Mouse (Mus musculus) cerebellum, adult 2 months (tissue): ENCODE data around the gene Mettl9.

Source experiments
- CTCF ChIP-seq: fragments of 200-500 bp; IDR thresholded peaks from 2 replicates; pipeline ENCODE4 v1.5.1; 2011; ENCODE audit warnings: low read depth, mild to moderate bottlenecking, control low read depth, low read length, moderate library complexity, borderline replicate concordance; ENCODE audit not compliant: insufficient read depth
- POLR2A ChIP-seq: fragments of 200-500 bp; IDR thresholded peaks from 2 replicates; pipeline ENCODE4 v1.6.1; 2011; ENCODE audit warnings: low read length, control low read depth, borderline replicate concordance; ENCODE audit not compliant: insufficient read depth

- no peak for TF ChIP-seq POLR2A
- no peak for TF ChIP-seq CTCF
These were observed 22.2 kb upstream of the Mettl9 start for GRCm38 (mm10) chr7:121011794-121012689.
